Mouse (Mus musculus): ENCODE data around the gene Psma1.

Gene Psma1

DNA sequence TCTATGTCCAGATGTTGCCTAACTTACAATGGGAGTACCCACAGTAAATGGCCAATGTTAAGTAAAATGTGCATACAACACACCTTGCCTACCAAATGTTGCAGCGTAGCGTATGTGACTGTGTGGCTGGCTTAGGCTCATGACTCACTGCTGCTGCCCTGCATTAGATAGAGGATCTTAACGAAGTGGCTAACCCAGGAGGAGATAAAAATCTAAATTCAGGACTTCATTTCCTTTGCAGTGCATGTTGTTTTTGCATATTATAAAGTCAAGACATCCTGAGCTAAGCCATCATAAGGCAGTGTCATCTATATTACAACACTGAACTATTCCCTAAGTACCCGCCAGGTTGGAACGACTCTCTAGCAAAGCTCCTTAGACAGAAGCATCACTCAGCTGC is 7.5 kb downstream of the Psma1 start:
- DNase-seq: no peak

DNA sequence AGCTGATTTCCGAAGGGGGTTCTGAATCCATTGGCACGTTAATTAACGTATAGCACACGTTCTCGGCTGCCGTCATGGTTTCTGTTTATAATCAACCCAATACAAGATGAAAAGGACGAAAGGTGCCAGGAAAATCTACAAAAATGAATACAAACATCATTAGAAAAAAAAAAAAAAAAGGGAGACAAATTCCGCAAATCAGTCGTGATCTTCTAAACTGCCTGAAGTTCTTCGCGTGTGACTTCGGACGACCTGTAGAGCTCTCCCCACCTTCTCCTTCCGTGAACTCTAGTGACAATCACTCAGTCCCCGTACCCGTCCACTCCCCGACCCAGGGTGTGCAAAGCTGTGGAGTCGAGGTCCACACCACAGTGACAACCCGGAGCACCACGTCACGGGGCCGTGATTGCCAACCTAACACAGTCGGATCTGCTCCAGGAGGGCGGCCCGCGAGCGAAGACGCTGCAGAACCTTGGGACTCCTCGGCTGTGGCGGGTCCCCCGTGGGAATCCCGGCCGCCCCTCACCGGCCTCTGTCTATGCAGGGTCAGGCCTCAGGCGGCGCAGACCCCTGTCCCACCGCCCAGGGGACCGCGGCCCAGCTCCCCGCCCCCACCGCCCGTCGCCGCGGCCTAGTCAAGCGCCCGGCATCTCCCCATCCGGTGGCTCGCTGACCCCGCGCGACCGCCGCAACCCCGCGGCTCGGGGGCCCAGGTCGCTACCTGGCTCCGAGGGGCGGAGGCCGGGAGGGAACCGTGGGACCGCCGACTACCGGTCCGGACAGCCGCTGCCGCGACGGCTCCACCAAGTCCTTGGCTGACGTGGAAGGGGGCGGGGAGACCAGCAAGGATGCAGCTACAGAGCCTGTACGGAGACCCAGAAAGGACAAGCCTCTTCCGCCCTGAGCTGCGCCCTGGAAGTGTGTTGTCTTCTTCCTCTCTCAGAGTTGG is 21.8 kb downstream of the Psma1 start, which contains the start of gene Copb1:
TSS of gene Copb1 (minus strand) at position 827 of the 949 bp plus-strand sequence.
- DNase-seq: peak; percentile 83

DNA sequence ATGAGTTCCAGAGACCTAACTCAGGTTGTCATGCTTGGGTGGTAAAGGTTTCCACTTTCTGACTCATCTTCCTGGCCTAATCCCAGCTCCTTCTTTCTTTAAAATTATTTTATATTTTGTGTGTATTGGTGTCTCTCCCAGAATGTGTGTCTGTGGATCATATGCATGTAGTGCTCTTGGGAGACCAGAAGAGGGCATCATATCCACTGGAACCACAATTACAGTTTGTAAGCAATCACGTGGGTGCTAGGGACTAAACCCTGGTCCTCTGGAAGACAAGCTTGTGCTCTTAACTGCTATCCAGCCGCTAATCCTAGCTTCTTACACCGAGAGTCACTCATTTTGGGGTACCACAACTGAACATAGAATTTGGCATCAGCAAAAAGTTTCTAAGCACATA is 24.2 kb downstream of the Psma1 start:
- no peak for DNase-seq

DNA sequence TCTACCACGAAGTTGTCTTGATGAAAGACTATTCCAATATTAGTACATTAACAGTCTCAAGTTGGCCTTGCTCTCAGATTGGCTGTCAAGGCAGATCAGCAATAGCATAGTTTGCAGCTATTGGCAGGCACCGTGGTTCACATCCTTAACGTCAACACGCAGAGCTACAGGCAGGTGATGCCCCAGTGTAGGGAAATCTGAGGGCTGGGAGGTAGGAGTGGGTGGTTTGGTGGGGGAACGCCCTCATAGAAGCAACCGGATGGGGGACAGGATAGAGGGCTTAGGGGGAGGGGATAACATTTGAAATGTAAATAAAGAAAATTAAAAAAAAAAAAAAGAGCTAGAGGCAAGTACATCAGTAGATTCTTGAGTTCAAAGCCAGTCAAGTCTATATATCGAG is 41.9 kb downstream of the Psma1 start:
- DNase-seq: no peak

DNA sequence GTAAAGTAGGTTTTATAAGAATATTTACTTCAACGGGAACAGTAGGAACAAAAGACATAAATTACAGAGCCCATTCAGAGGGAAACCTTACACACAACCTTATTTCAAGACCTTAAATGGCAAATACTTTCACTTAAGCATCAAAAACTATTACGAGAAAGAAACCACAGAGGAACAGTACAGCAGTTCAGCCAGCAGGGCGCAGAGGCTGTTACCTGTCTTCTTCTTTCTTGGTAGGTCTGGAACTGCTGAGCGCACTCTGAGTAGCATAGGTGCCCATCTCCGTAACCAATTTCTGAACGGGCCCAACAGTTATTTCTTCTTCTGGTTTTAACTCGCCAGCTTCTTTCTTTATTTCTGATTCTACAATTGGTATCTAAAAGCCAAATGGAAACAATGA is 42.9 kb downstream of the Psma1 start:
- DNase-seq: no peak

DNA sequence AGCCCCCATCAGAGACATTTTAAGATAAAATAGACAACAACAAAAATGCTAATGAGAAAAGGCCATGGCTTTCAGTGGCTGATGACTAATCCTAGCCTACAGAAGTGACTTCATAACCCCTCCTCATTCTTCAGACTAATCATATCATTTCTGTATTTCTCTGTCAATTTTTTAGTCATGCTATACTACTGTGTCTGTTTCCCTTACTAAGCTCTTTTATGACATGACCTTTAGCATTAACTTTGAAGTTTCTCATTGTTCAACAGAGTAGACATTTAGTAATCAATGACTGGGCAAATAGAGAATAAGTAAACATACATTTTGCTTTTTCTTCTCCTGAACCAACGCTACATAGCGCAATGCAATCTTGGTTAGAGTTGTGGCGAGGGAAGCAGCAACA is 44.1 kb downstream of the Psma1 start:
- DNase-seq: no peak

DNA sequence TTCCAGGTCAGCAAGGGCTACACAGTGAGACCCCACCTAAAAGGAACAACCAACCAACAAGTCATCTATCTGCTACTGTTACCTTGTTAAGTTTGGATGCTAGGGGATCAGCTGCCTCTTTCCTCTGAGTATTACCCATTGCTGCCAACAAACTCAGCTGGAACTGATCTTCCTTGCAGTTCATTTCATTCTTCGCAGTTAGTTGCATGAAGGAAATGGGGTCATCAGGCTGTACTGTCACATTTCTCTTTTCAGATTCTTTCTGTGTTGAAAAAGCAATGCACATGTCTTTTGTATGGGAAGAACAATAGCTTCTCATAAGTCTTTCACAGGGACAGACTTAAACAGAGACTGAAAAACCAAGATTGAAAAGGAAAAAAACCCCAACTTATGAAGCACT is 49.4 kb downstream of the Psma1 start:
- no peak for DNase-seq

DNA sequence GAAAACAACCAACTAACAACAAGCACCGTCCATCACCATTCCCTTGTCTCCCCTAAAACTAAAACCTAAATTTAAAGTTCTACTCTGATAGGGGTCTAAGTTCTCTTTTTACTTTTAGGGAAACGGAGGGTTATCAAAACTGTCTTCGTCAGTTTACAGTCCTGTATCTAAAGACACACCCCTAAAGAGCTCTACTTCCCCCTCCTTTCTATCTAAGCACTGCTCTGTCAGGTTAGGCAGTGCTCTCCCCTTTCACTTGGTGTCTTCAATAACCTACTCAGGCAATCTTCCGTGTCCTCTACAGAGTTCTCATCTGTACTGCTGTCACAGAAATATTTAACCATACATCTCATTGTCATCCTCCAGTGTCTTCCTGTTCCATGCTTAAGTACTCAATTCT is 55.5 kb downstream of the Psma1 start:
- no peak for DNase-seq

DNA sequence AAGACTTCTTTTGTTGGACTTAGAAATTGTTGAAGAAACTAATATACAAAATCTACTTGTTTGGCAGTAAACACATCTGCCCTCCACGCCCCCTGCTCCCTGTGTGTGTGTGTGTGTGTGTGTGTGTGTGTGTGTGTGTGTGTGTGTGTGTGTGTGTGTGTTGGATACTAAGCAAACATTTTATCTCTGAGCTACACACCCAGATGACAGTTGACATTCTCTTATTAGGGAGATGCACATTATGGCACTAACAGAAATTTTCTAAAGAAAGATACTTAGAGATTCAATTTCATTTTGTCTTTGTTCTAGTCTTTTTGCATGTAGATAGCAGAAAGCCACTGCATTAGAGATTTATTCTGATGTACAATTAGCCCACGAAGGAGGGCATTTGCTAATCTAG is 59.0 kb downstream of the Psma1 start:
- no peak for DNase-seq
